Comparison of ENCODE assay signal across 23 mouse cellular contexts in genomic region chr14:103741216-103741615, GRCm38 (mm10).
DNase-seq lines count a peak whose midpoint lies in the region; ATAC-seq lines count a peak whose summit lies in the region.
"Had no signal": no experiment of that assay in that cellular context is flagged by ENCODE, and none has a peak within 500 bp of the region (broad histone marks: within the 10 kb centered on the region; RNA-seq: fewer than 3 reads in every experiment).

No protein-coding gene starts in this region.

- no peak for ATAC-seq in kidney, embryonic 15.5 days (replicated peaks; ENCODE audit: low FRiP score)
- ATAC-seq: forebrain, embryonic 15.5 days; hindbrain, postnatal 0 days; midbrain, embryonic 13.5 days had no signal

- no peaks in the 10 kb centered on the region for H3K9me3 ChIP-seq in kidney, embryonic 15.5 days (replicated peaks)
- H3K9me3 ChIP-seq: embryonic facial prominence, embryonic 10.5 days; forebrain, embryonic 15.5 days; limb, embryonic 10.5 days; midbrain, embryonic 13.5 days; stomach, embryonic 15.5 days had no signal

- no peaks in the 10 kb centered on the region for H3K27me3 ChIP-seq in kidney, embryonic 15.5 days
- H3K27me3 ChIP-seq: forebrain, embryonic 15.5 days; megakaryocyte, embryonic 14.5 days; midbrain, embryonic 13.5 days; stomach, embryonic 15.5 days had no signal

- no peaks in the 10 kb centered on the region for H3K4me1 ChIP-seq in kidney, embryonic 15.5 days
- H3K4me1 ChIP-seq: embryonic facial prominence, embryonic 10.5 days; forebrain, embryonic 15.5 days; limb, embryonic 10.5 days; megakaryocyte, embryonic 14.5 days; midbrain, embryonic 13.5 days; stomach, embryonic 15.5 days had no signal

- 85% methylated on average over 7 of the region's 7 CpGs for WGBS in kidney, embryonic 15.5 days

- no peak overlapping the region for H3K9ac ChIP-seq in kidney, embryonic 15.5 days
- H3K9ac ChIP-seq: forebrain, embryonic 15.5 days; midbrain, embryonic 13.5 days; stomach, embryonic 15.5 days had no signal

- H3K4me2 ChIP-seq in kidney, embryonic 15.5 days = no peak overlapping the region
- H3K4me2 ChIP-seq: forebrain, embryonic 15.5 days; midbrain, embryonic 13.5 days; stomach, embryonic 15.5 days had no signal

- no peak overlapping the region for H3K4me3 ChIP-seq in kidney, embryonic 15.5 days (replicated peaks)
- H3K4me3 ChIP-seq: embryonic facial prominence, embryonic 10.5 days; forebrain, embryonic 15.5 days; left cerebral cortex, adult 2 months; limb, embryonic 10.5 days; megakaryocyte, embryonic 14.5 days; midbrain, embryonic 13.5 days; stomach, embryonic 15.5 days had no signal

- H3K36me3 ChIP-seq in kidney, embryonic 15.5 days = no peaks in the 10 kb centered on the region
- H3K36me3 ChIP-seq: embryonic facial prominence, embryonic 10.5 days; forebrain, embryonic 15.5 days; limb, embryonic 10.5 days; midbrain, embryonic 13.5 days; stomach, embryonic 15.5 days had no signal

- H3K27ac ChIP-seq in kidney, embryonic 15.5 days = no peak overlapping the region
- H3K27ac ChIP-seq: embryonic facial prominence, embryonic 10.5 days; forebrain, embryonic 15.5 days; hindbrain, postnatal 0 days; left cerebral cortex, adult 2 months; limb, embryonic 10.5 days; midbrain, embryonic 13.5 days; stomach, embryonic 15.5 days had no signal

- DNase-seq in adrenal gland, adult (ENCODE audit: inconsistent age in 2 of 2, low spot score in 1 of 2) = peak; percentile 12 to 26
- DNase-seq in adrenal gland, postnatal 4 days (ENCODE audit: low spot score in 2 of 2) = no peak
- DNase-seq in kidney, adult 11 months = peak; percentile 36
- peak; percentile 5 for DNase-seq in lung, postnatal 36 days
- no peak for DNase-seq in lung, postnatal 25 days (ENCODE audit: low spot score)
- DNase-seq in Muller cell, postnatal 12 days (ENCODE audit: inconsistent ontology term) = no peak
- DNase-seq in thymus, postnatal 10 days (ENCODE audit: low spot score in 2 of 2) = no peak
- DNase-seq: adrenal gland, postnatal 14 days; cerebellum, adult 9-10 months; gastrocnemius, postnatal 14 days; liver; lung, postnatal 14 days; thymus, adult 18-20 months; thymus, postnatal 4 days had no signal

Comparison
In these comparisons a context has a peak if more than half of its experiments do, and no peak if none do; other contexts are left out.
1. DNase-seq: peak in adrenal gland, adult (2 of 2), kidney, adult 11 months (single experiment) and lung, postnatal 36 days (single experiment); none in adrenal gland, postnatal 4 days (0 of 2), lung, postnatal 25 days (single experiment), Muller cell, postnatal 12 days (single experiment) and thymus, postnatal 10 days (0 of 2).